Mouse (Mus musculus) liver, adult 2 months (tissue): ENCODE measurements around the gene Rpl13a.

ENCODE experiments used
- CTCF ChIP-seq: fragments of 200-500 bp; IDR thresholded peaks from 2 replicates; pipeline ENCODE4 v1.5.1; 2011; ENCODE audit warnings: low read depth, low read length, control low read depth
- POLR2A ChIP-seq: fragments of 200-500 bp; IDR thresholded peaks from 2 replicates; pipeline ENCODE4 v1.6.1; 2011; ENCODE audit warnings: low read length, control low read depth; ENCODE audit not compliant: insufficient read depth; ENCODE audit errors: extremely low read depth

DNA sequence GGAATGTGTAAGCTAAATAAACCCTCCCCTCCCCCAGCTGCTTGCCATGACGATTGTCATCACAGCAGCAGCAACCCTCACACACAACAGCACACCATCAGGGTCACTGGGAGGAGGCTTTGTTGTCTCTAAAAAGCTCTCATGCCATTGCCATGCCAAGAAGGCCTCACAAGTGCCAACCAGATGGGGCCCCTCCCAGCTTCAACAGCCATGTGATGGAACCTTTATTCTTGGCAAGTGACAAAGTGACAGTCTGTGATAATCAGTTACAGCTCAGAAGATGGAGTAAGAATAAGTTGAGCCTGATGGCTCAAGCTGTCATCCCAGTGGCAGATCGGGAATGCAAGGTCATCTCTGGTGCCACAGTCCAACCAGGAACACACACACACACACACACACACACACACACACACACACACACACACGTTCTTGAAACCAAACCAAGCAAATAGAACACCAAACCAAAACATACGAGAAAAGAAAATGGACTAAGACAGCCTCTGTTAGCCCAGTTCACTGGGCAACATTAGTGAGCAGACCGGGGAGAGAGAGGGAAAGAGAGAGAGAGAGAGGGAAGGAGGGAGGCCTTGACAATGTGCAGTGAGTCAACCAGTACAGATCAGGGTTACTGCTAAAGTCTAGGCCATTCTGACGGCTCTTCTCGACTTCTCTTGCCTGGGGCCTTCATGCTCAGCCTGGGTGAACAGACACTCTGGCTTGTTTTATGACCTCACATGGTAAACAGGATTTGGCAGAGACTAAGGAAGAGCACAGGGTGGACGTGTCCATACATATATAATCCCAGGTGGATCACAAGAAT is 11.6 kb upstream of the Rpl13a start:
- TF ChIP-seq CTCF (no peak), POLR2A (no peak)
